Mouse (Mus musculus) embryonic stem cell, embryonic (primary cell): Measurements from ENCODE around the gene Mgll.

Experiments used
- CTCF ChIA-PET, 4 experiments: fragments of 300-600 bp in 2 of 4; fragments of 350-600 bp in 2 of 4; sonication (Branson Sonifier 250); formaldehyde crosslinking; loops; one replicate each; lab custom pipeline; 2022; ENCODE audit warnings: inconsistent platforms in 2 of 4; lab: Charles Lee
- POLR2A ChIA-PET, 4 experiments: fragments of 300-600 bp in 2 of 4; fragments of 350-600 bp in 2 of 4; sonication (Branson Sonifier 250); formaldehyde crosslinking; loops; one replicate each; lab custom pipeline; 2022; ENCODE audit warnings: antibody characterized with exemption in 4 of 4, inconsistent platforms in 1 of 4; lab: Charles Lee

Gene Mgll

DNA sequence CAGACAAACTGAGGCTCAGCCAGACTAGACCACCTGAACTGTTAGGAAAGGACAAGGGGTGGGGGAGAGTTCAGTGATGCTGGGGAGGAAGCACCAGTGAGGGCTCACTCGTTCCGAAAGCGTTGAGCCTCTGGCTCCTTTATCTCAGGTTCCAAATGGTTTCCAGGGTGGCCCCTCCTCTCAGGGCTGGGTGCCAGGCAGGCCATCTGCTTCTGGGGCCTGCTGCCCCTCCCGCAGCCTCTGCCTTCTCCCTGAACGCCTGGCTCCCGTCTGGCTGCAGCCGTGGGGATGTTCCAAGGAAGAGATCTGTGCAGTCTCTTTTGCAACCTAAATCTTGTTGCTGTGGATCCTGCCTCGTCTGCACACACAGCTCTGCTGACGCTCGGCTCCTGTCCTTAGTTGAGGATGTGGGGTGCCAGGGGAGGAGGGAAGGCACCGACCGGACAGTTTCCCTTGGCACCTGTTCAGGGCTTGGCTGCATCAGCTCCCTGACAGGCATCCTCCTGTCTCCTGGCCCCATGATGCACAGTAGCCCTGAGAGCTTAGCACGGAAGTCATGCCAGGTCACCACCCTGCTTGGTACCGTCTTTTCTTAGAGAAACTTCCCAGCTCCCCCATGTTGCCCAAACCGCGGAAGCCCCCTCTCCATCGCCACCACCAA, 35.7 kb downstream of the Mgll start:
- POLR2A ChIA-PET = interaction anchor here in 1 of 4 experiments (1.5 kb wide), 1 partner anchor 142 kb away, joined by 3 read pairs; the partner anchor contains the start of gene Tpra1
- CTCF ChIA-PET = interaction anchor here in 2 of 4 experiments (0.5 to 0.6 kb wide), 4 partner anchors 13 to 797 kb away, joined by 3 to 6 read pairs (median 4); no protein-coding TSS in a partner anchor

- CTCF ChIA-PET = interaction anchor here in 1 of 4 experiments (1.7 kb wide), 1 partner anchor 88 kb away, joined by 4 read pairs; no protein-coding TSS in a partner anchor
- POLR2A ChIA-PET = interaction anchor here in 2 of 4 experiments (1.5 to 2.0 kb wide), 2 partner anchors 15 to 141 kb away, joined by 3 to 6 read pairs; partner anchors contain the start of gene Tpra1 (in 1 of the 2)
Observed at GRCm38 (mm10) chr6:88760935-88761635, 36.9 kb downstream of the Mgll start.

- POLR2A ChIA-PET = interaction anchor here in 3 of 4 experiments (0.7 to 2.0 kb wide), 5 partner anchors 13 to 39 kb away, joined by 3 to 6 read pairs (median 5); no protein-coding TSS in a partner anchor
- CTCF ChIA-PET = interaction anchor here in 2 of 4 experiments (0.6 to 1.7 kb wide), 2 partner anchors 66 to 88 kb away, joined by 3 to 4 read pairs; no protein-coding TSS in a partner anchor
Observed at GRCm38 (mm10) chr6:88761684-88762439, 37.6 kb downstream of the Mgll start.

GRCm38 (mm10) chr6:88762440-88763196, 38.4 kb downstream of the Mgll start:
- CTCF ChIA-PET = interaction anchor here in 3 of 4 experiments (0.6 to 1.7 kb wide), 4 partner anchors 65 to 185 kb away, joined by 3 to 4 read pairs (median 3); no protein-coding TSS in a partner anchor
- POLR2A ChIA-PET = interaction anchor here in 3 of 4 experiments (0.7 to 2.0 kb wide), 7 partner anchors 11 to 40 kb away, joined by 3 to 6 read pairs (median 4); no protein-coding TSS in a partner anchor

- CTCF ChIA-PET = no interaction called here
Observed at GRCm38 (mm10) chr6:88763518-88764077, 39.4 kb downstream of the Mgll start.

GRCm38 (mm10) chr6:88764281-88764680, 40.1 kb downstream of the Mgll start:
- CTCF ChIA-PET = no interaction called here
- POLR2A ChIA-PET = no interaction called here

More at GRCm38 (mm10) chr6:88763518-88764077, 39.4 kb downstream of the Mgll start:
- POLR2A ChIA-PET = interaction anchor here in 2 of 4 experiments (0.9 to 1.1 kb wide), 2 partner anchors 12 to 39 kb away, joined by 3 read pairs; no protein-coding TSS in a partner anchor

DNA sequence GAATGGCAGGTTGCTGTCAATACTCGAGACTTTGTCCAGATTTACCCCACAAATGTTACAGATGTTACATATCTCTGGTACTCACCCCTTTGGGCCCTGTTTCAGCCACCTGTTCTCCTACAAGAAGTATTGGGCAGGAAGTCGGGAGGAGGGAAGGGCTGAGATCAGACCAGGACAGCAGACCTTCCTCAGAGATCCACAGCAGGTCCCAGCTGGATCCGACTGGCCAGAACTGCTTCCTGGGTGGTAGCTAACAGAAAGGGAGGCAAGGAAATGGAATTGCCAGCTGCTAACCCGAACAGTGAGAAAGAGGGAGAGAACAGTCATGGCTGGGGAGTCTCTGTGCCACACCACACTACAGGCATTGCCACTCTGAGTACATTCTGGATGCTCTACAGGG, 43.5 kb downstream of the Mgll start:
- POLR2A ChIA-PET = interaction anchor here in 2 of 4 experiments (0.7 to 1.1 kb wide), 3 partner anchors 8 to 19 kb away, joined by 3 to 5 read pairs (median 3); no protein-coding TSS in a partner anchor

DNA sequence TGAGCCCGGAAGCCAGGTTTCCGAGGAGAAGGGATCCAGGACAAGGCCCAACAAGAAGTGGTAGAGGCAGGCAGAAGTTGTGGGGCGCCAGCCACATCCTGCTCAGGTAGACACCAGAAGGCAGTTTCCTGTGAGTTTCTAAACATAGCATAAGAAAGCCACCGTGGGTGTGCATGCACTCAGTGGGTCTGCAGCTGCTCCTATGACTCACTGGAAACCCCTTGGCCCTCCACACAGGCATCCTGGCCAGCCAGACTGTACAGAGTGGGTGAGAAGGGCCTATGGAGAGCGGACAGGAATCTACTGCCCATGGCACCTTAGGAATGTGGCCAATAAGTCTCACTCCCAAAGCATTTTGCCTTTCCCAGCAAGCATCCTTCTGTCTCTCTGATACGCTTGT, 45.5 kb downstream of the Mgll start:
- POLR2A ChIA-PET = interaction anchor here in 1 of 4 experiments (0.6 kb wide), 1 partner anchor 16 kb away, joined by 3 read pairs; no protein-coding TSS in a partner anchor
- CTCF ChIA-PET = interaction anchor here in 3 of 4 experiments (0.6 to 1.3 kb wide), 4 partner anchors 19 to 191 kb away, joined by 4 to 9 read pairs (median 4); no protein-coding TSS in a partner anchor

More for the DNA sequence above, 43.5 kb downstream of the Mgll start:
- CTCF ChIA-PET = interaction anchor here in 1 of 4 experiments (0.6 kb wide), 1 partner anchor 9 kb away, joined by 3 read pairs; no protein-coding TSS in a partner anchor

- CTCF ChIA-PET = interaction anchor here in 2 of 4 experiments (0.6 to 1.3 kb wide), 3 partner anchors 41 to 191 kb away, joined by 4 to 9 read pairs (median 4); no protein-coding TSS in a partner anchor
- POLR2A ChIA-PET = interaction anchor here in 1 of 4 experiments (0.6 kb wide), 1 partner anchor 17 kb away, joined by 3 read pairs; no protein-coding TSS in a partner anchor
Observed at GRCm38 (mm10) chr6:88770300-88770904, 46.2 kb downstream of the Mgll start.

DNA sequence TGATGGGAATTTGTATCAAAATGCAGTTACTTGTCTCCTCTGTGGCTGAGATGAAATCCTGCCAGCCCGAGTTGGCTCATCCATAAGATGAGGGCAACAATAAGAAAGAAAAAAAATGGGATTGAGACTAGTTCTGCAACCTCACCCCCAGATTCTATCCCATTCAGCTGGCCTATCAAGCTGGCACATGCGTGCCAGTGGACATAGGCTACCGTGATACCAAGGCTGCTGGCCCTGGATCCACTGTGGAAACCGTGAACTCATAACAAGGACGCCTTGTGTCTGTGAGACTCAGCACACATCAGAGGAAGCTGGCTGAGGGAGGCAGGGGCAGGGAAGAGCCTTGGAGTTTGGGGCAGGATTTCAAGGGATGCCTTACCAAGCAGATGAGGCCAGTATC, 46.8 kb downstream of the Mgll start:
- ChIA-PET POLR2A (interaction anchor here in 1 of 4 experiments (0.9 kb wide), 1 partner anchor 12 kb away, joined by 3 read pairs; no protein-coding TSS in a partner anchor), CTCF (interaction anchor here in 1 of 4 experiments (0.6 kb wide), 1 partner anchor 61 kb away, joined by 3 read pairs; no protein-coding TSS in a partner anchor)

DNA sequence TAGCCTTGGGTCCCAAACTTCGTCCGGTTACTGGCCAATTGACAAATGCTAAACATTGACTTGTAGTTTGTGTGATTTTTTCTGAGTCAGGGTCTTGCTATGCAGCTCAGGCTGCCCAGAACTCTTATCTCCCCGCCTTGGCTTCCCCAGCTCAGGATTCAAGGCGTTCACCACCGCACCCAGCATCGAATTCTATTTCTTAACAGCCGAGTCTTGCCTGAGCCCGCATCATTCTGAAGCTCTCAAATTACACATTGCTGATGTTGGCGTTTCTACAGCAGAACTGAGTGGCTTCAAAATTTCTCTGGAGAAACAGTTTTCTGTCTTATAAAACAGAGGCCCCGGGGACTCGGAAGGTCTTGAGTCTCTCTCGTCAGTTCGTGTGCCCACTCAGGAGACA, 47.8 kb downstream of the Mgll start:
- POLR2A ChIA-PET = interaction anchor here in 1 of 4 experiments (0.9 kb wide), 1 partner anchor 11 kb away, joined by 3 read pairs; no protein-coding TSS in a partner anchor
- CTCF ChIA-PET = interaction anchor here in 1 of 4 experiments (0.6 kb wide), 1 partner anchor 1289 kb away, joined by 16 read pairs; no protein-coding TSS in a partner anchor

DNA sequence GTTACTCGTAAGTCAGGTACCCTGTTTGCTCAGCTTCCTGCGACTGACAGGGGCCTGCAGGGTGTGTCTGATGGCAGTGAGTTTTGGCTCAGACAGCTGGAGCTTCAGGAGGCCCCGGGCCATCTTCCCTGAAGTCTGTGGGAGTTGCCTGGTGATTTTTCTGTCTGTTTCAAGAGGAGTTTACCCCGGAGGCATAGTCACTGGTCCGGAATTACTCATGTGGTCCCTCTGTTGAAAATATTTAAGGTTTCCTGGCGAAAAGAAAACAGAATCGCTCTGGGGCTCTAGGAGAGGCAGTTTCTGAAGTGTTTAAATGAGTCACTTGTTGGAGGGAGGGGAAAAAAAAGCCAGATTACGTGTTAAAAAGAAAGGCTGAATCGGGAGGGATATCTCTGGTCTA, 49.8 kb downstream of the Mgll start:
- POLR2A ChIA-PET = no interaction called here
- CTCF ChIA-PET = no interaction called here

- CTCF ChIA-PET = interaction anchor here in 1 of 4 experiments (0.6 kb wide), 1 partner anchor 957 kb away, joined by 11 read pairs; no protein-coding TSS in a partner anchor
- POLR2A ChIA-PET = interaction anchor here in 1 of 4 experiments (2.6 kb wide), 1 partner anchor 13 kb away, joined by 6 read pairs; no protein-coding TSS in a partner anchor
Observed at GRCm38 (mm10) chr6:88775267-88775666, 51.1 kb downstream of the Mgll start.

DNA sequence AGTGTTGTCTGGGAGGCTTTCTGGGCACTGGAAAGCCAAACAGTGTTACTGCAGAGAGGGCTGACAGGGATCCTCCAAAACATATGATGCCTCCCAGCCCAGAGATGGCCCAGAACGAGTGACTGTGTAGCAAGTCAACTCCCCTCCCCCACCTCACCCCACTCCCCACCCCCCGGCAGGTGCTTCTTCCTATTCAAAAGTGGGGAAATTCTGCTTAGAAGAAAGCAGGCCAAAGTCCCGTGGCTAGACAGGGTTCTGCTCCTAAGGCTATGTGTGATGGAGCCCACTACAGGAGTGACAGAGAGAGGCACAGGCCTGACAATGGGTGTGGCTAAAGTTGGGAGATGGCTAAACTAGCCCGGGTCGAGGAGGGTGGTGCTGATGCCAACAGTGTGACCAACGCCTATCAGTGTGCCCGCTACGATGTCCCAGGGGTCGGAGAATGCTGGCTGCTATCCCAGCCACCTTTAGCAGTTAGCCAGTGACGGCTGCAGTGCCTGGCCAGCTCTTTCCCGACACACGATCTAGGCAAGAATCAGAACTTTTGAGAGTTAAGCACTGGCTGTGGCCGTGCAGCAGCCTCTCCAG, 52.2 kb downstream of the Mgll start:
- POLR2A ChIA-PET = interaction anchor here in 3 of 4 experiments (0.6 to 2.6 kb wide), 4 partner anchors 9 to 26 kb away, joined by 3 to 6 read pairs (median 4); no protein-coding TSS in a partner anchor
- CTCF ChIA-PET = interaction anchor here in 1 of 4 experiments (0.8 kb wide), 1 partner anchor 79 kb away, joined by 4 read pairs; no protein-coding TSS in a partner anchor

DNA sequence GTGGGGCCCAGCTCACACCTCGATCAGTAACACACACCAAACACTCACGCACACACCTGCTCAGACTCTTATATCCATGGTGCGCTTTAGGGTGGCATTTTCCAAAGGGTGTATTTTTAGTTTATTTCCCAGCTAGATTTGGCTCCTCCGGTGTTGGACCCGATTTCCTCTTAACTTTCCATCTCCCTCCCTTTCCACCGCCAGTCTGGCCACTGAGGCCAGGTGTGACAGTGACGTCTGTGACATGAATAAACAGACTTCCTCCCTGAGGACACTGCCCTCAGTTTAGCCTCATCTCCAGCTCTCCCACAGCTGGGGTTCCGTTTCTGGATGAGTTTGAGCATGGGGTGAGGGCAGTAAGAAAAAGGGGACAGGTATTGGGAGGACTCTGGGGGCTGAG, 52.8 kb downstream of the Mgll start:
- ChIA-PET CTCF (interaction anchor here in 2 of 4 experiments (0.5 to 0.8 kb wide), 2 partner anchors 79 to 933 kb away, joined by 4 to 8 read pairs; no protein-coding TSS in a partner anchor), POLR2A (interaction anchor here in 1 of 4 experiments (1.2 to 2.6 kb wide), 2 partner anchors 15 to 25 kb away, joined by 3 to 6 read pairs; no protein-coding TSS in a partner anchor)
